Mouse (Mus musculus) large intestine, adult 2 months (tissue): ENCODE measurements around the gene Gpld1. TPM values are rescaled to one million over a fixed set of nuclear protein-coding genes. Genes with fewer than 3 reads are reported as not detected.
A peak's percentile ranks its signal among the peaks of the same experiment; 100 is the strongest.

Experiments
- DNase-seq: peaks from one replicate; pipeline ENCODE4 v3.0.0-alpha.2; 2012; ENCODE audit warnings: low read depth, low spot score
- WGBS: fragments of 180-500 bp; shearing (Covaris S2); methylation state at CpG from one replicate; pipeline ENCODE4 v1.1.7; 2018; 5-methylcytosine and 5-hydroxymethylcytosine counted together
- polyA plus RNA-seq: library from polyadenylated mRNA; depleted of rRNA; stranded (reverse); fragments of >200 nt; gene quantifications from 2 replicates; pipeline ENCODE4 v1.2.3, GENCODE M21; 2012; rRNA removed

The Gpld1 gene
- polyA plus RNA-seq, result 3.2 and 4.4 TPM in 2 replicates

- WGBS, result 50% methylated on average over 17 of the region's 17 CpGs
- no peak for DNase-seq
Observed at GRCm38 (mm10) chr13:24942512-24943282, at the start of gene Gpld1. Gene Gpld1, plus strand, starts transcription at chr13:24943152.

GRCm38 (mm10) chr13:24893880-24894279 is 49.1 kb upstream of the Gpld1 start:
- no peak for DNase-seq
- WGBS, result 33% methylated on average over 2 of the region's 2 CpGs

GRCm38 (mm10) chr13:24901916-24902315 is 41.0 kb upstream of the Gpld1 start:
- WGBS, result 96% methylated on average over 2 of the region's 2 CpGs
- DNase-seq, result no peak

- 84% methylated on average over 6 of the region's 6 CpGs for WGBS
- DNase-seq, result no peak
Observed at GRCm38 (mm10) chr13:24903412-24903811, 39.5 kb upstream of the Gpld1 start.

- no peak for DNase-seq
- 87% methylated on average over 12 of the region's 12 CpGs for WGBS
Observed at GRCm38 (mm10) chr13:24905422-24905821, 37.5 kb upstream of the Gpld1 start.

GRCm38 (mm10) chr13:24906831-24907570 is 36.0 kb upstream of the Gpld1 start:
- no peak for DNase-seq
- 76% methylated on average over 11 of the region's 11 CpGs for WGBS

GRCm38 (mm10) chr13:24909112-24909511 is 33.8 kb upstream of the Gpld1 start:
- WGBS, result 96% methylated on average over 1 of the region's 1 CpGs
- DNase-seq, result no peak

- DNase-seq, result no peak
- WGBS, result 87% methylated on average over 7 of the region's 7 CpGs
Observed at GRCm38 (mm10) chr13:24913576-24913975, 29.4 kb upstream of the Gpld1 start.

- 52% methylated on average over 4 of the region's 4 CpGs for WGBS
Observed at GRCm38 (mm10) chr13:24914915-24915314, 28.0 kb upstream of the Gpld1 start.

GRCm38 (mm10) chr13:24915831-24916230 is 27.1 kb upstream of the Gpld1 start:
- 80% methylated on average over 13 of the region's 13 CpGs for WGBS
- no peak for DNase-seq

More at GRCm38 (mm10) chr13:24914915-24915314, 28.0 kb upstream of the Gpld1 start:
- DNase-seq, result no peak

- DNase-seq, result peak; percentile 43
- WGBS, result 19% methylated on average over 5 of the region's 5 CpGs
Observed at GRCm38 (mm10) chr13:24920333-24920977, 22.5 kb upstream of the Gpld1 start.

GRCm38 (mm10) chr13:24921281-24921680 is 21.7 kb upstream of the Gpld1 start:
- 86% methylated on average over 6 of the region's 6 CpGs for WGBS
- no peak for DNase-seq

GRCm38 (mm10) chr13:24923991-24924390 is 19.0 kb upstream of the Gpld1 start:
- peak; percentile 18 for DNase-seq
- 37% methylated on average over 5 of the region's 5 CpGs for WGBS

- no peak for DNase-seq
Observed at GRCm38 (mm10) chr13:24930591-24930990, 12.4 kb upstream of the Gpld1 start.

GRCm38 (mm10) chr13:24933199-24933598 is 9.8 kb upstream of the Gpld1 start:
- 92% methylated on average over 7 of the region's 7 CpGs for WGBS
- no peak for DNase-seq

- no peak for DNase-seq
- WGBS, result 22% methylated on average over 5 of the region's 5 CpGs
Observed at GRCm38 (mm10) chr13:24936772-24937107, 6.2 kb upstream of the Gpld1 start.

GRCm38 (mm10) chr13:24937108-24937838 is 5.7 kb upstream of the Gpld1 start, which contains the start of gene Aldh5a1:
Gene Aldh5a1, minus strand, starts transcription at chr13:24937661.
- under 1% methylated on average over 75 of the region's 75 CpGs for WGBS
- peak; percentile 44 for DNase-seq

- 9% methylated on average over 12 of the region's 12 CpGs for WGBS
- DNase-seq, result peak; percentile 27
Observed at GRCm38 (mm10) chr13:24937839-24938166, 5.1 kb upstream of the Gpld1 start.

GRCm38 (mm10) chr13:24938683-24939082 is 4.3 kb upstream of the Gpld1 start:
- WGBS, result 15% methylated on average over 9 of the region's 9 CpGs
- DNase-seq, result peak; percentile 57

GRCm38 (mm10) chr13:24939472-24939871 is 3.5 kb upstream of the Gpld1 start:
- no peak for DNase-seq
- 92% methylated on average over 9 of the region's 9 CpGs for WGBS
